Mouse (Mus musculus) neural tube, embryonic 12.5 days (tissue): ENCODE results near the gene Aff1. TPM values are rescaled to one million over a fixed set of nuclear protein-coding genes. Genes with fewer than 3 reads are reported as not detected.

Experiments used
- ATAC-seq: fragments of 200-750 bp; cut with Nextera tagmentation; 2 replicates; pipeline ENCODE4 v1.8.0; 2017; ENCODE audit warnings: low read depth, mild to moderate bottlenecking, moderate TSS enrichment, moderate library complexity; ENCODE audit not compliant: low FRiP score
- H3K27ac ChIP-seq: fragments of 300-500 bp; sonication (generic); 2 replicates; pipeline ENCODE4 v1.5.1; 2016
- H3K27me3 ChIP-seq: fragments of 300-500 bp; sonication (generic); replicated peaks from 2 replicates; pipeline ENCODE4 v1.6.1; 2016; ENCODE audit warnings: mild to moderate bottlenecking
- H3K36me3 ChIP-seq: fragments of 300-500 bp; sonication (generic); 2 replicates; pipeline ENCODE4 v1.6.1; 2016; ENCODE audit warnings: mild to moderate bottlenecking
- H3K4me1 ChIP-seq: fragments of 300-500 bp; sonication (generic); 2 replicates; pipeline ENCODE4 v1.6.1; 2016
- H3K4me2 ChIP-seq: fragments of 300-500 bp; sonication (generic); replicated peaks from 2 replicates; pipeline ENCODE4 v1.6.1; 2016; ENCODE audit warnings: mild to moderate bottlenecking
- H3K4me3 ChIP-seq: fragments of 300-500 bp; sonication (generic); 2 replicates; pipeline ENCODE4 v1.5.1; 2016
- H3K9ac ChIP-seq: fragments of 300-500 bp; sonication (generic); 2 replicates; pipeline ENCODE4 v1.6.1; 2016; ENCODE audit warnings: mild to moderate bottlenecking
- H3K9me3 ChIP-seq: fragments of 300-500 bp; sonication (generic); 2 replicates; pipeline ENCODE4 v1.6.1; 2016; ENCODE audit warnings: mild to moderate bottlenecking
- WGBS: fragments of 180-500 bp; shearing (Covaris S2); methylation state at CpG from one replicate; pipeline ENCODE4 v1.1.7; 2016; 5-methylcytosine and 5-hydroxymethylcytosine counted together
- polyA plus RNA-seq: library from polyadenylated mRNA; unstranded; fragments of >200 nt; fragmentation: Nextera tagmentation; extraction: Ambion mirVana; gene quantifications from 2 replicates; pipeline ENCODE4 v1.2.1, GENCODE M21; 2016

Gene Aff1
- polyA plus RNA-seq, 1 experiment from 2014 or later = 4.6 TPM

DNA sequence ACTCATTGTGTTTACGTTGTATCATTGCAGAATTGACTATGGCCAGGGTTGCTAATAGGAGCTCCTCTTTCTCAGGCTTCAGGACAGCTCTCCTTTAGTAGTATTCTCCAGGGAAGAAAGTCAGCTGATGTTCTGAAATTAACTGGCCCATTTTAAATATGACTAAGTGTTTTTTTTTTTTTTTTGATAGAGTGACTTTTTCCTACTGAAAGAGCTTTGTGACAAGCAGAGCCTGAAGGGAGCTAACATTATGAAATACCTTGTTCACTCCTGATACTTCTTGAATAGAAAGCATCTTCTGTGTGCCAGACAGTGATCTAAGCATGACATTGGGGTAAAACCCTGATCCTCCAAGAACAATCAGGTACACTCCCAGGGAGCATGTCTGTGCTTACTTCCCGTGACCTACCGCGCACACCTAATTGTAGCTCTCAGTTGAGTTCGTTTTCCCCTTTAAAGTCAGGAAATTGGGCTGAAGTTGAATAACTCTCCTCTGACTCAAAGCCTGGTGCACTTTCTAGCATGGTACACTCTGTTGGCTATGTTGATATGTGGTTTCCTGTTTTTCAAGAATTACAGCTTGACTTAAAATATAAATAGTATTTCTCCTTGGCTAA, 5.8 kb downstream of the Aff1 start:
- H3K36me3 ChIP-seq = no peaks in the 10 kb centered on the region

DNA sequence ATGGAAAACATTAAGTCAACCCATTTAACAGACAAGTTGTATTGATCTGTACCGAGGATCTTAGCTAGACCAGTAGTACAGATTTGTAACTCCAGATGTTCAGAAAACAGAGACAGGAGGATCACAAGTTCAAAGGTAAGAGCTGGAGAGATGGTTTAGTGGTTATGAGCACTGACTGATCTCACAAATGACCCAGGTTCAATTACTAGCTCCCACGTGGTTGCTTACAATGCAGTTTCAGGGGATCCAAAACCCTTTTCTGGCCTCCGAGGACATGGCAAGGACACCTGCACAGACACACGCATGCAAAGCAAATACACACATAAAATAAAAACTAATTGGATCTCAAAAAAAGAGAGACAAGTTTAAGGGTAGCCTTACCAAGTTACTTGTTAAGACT, 6.4 kb downstream of the Aff1 start:
- Histone ChIP-seq H3K9ac (no peak overlapping the region), H3K27ac (no peak overlapping the region), H3K4me2 (no peak overlapping the region), H3K27me3 (peaks cover 10% of the 10 kb centered on the region), H3K4me1 (peaks cover 1% of the 10 kb centered on the region), H3K36me3 (no peaks in the 10 kb centered on the region), H3K4me3 (no peak overlapping the region), H3K9me3 (no peaks in the 10 kb centered on the region)
- ATAC-seq = no peak
- WGBS = 82% methylated on average over 4 of the region's 4 CpGs

More for the DNA sequence above, 5.8 kb downstream of the Aff1 start:
- H3K27ac ChIP-seq = no peak overlapping the region
- H3K9ac ChIP-seq = no peak overlapping the region
- WGBS = 83% methylated on average over 5 of the region's 5 CpGs
- peaks cover 16% of the 10 kb centered on the region for H3K27me3 ChIP-seq
- ATAC-seq = no peak
- H3K4me3 ChIP-seq = no peak overlapping the region
- H3K4me1 ChIP-seq = peaks cover 7% of the 10 kb centered on the region
- H3K9me3 ChIP-seq = no peaks in the 10 kb centered on the region
- no peak overlapping the region for H3K4me2 ChIP-seq

GRCm38 (mm10) chr5:103699537-103699936, 7.4 kb downstream of the Aff1 start:
- peaks cover under 1% of the 10 kb centered on the region; the same call in 1 of the 2 replicates for H3K27me3 ChIP-seq
- ATAC-seq = no peak
- H3K4me3 ChIP-seq = no peak overlapping the region
- no peak overlapping the region for H3K27ac ChIP-seq
- H3K4me1 ChIP-seq = no peaks in the 10 kb centered on the region; the same call in 1 of the 2 replicates
- H3K9ac ChIP-seq = no peak overlapping the region
- no peaks in the 10 kb centered on the region for H3K36me3 ChIP-seq
- no peaks in the 10 kb centered on the region for H3K9me3 ChIP-seq
- 53% methylated on average over 4 of the region's 4 CpGs for WGBS
- H3K4me2 ChIP-seq = no peak overlapping the region

DNA sequence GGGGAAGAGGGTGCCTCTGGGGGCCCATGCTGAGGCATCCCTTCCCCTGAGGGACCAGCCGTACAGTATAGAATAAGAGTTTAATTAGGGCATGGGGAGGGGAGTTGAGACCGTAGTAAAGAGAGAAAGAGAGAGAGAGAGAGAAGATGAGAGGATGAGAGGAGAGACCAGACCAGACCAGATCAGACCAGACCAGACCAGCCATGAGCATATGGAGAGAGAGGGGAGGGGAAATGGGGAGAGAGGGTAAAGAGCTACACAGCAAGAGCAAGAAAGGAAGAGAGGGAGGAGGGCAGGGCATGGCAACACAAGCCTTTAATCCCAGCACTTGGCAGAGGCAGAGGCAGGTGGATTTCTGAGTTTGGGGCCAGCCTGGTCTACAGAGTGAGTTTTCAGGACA, 8.5 kb downstream of the Aff1 start:
- 68% methylated on average over 2 of the region's 2 CpGs for WGBS
- H3K4me2 ChIP-seq = no peak overlapping the region
- no peak for ATAC-seq

GRCm38 (mm10) chr5:103701466-103701865, 9.3 kb downstream of the Aff1 start:
- no peak overlapping the region for H3K27ac ChIP-seq
- H3K27me3 ChIP-seq = no peaks in the 10 kb centered on the region
- H3K36me3 ChIP-seq = no peaks in the 10 kb centered on the region
- H3K9ac ChIP-seq = no peak overlapping the region
- H3K9me3 ChIP-seq = no peaks in the 10 kb centered on the region
- no peak for ATAC-seq
- WGBS = 69% methylated on average over 3 of the region's 3 CpGs
- no peak overlapping the region for H3K4me3 ChIP-seq
- no peak overlapping the region for H3K4me2 ChIP-seq
- no peaks in the 10 kb centered on the region; the same call in 1 of the 2 replicates for H3K4me1 ChIP-seq

More for the DNA sequence above, 8.5 kb downstream of the Aff1 start:
- Histone ChIP-seq H3K4me1 (no peaks in the 10 kb centered on the region; the same call in 1 of the 2 replicates), H3K27ac (no peak overlapping the region), H3K4me3 (no peak overlapping the region), H3K36me3 (no peaks in the 10 kb centered on the region), H3K27me3 (no peaks in the 10 kb centered on the region), H3K9ac (no peak overlapping the region), H3K9me3 (no peaks in the 10 kb centered on the region)

GRCm38 (mm10) chr5:103702527-103702926, 10.4 kb downstream of the Aff1 start:
- 83% methylated on average over 6 of the region's 6 CpGs for WGBS
- no peak for ATAC-seq
- no peaks in the 10 kb centered on the region for H3K9me3 ChIP-seq

GRCm38 (mm10) chr5:103705331-103705730, 13.2 kb downstream of the Aff1 start:
- 95% methylated on average over 4 of the region's 4 CpGs for WGBS
- no peak overlapping the region for H3K27ac ChIP-seq
- no peak for ATAC-seq

More at GRCm38 (mm10) chr5:103702527-103702926, 10.4 kb downstream of the Aff1 start:
- Histone ChIP-seq H3K4me3 (no peak overlapping the region), H3K36me3 (no peaks in the 10 kb centered on the region), H3K9ac (no peak overlapping the region), H3K4me2 (no peak overlapping the region), H3K27ac (no peak overlapping the region), H3K27me3 (no peaks in the 10 kb centered on the region), H3K4me1 (no peaks in the 10 kb centered on the region; the same call in 1 of the 2 replicates)

DNA sequence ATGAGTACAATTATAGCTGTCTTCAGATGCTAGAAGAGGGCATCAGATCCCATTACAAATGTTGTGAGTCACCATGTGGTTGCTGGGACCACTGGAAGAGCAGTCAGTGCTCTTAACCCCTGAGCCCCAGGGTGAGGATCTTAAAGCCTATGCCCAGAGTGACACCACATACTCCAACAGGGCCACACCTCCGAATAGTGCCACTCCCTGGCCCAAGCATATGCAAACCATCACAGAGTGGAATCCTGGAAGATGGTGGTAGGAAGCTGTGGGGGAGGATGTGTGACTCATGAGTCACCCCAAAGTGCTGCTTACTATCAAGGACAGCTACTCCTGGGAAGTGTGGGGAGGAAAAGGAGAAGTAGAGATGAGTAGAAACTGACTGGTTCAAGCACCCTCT, 13.7 kb downstream of the Aff1 start:
- Histone ChIP-seq H3K9me3 (no peaks in the 10 kb centered on the region), H3K36me3 (no peaks in the 10 kb centered on the region), H3K4me1 (no peaks in the 10 kb centered on the region), H3K27me3 (no peaks in the 10 kb centered on the region), H3K4me2 (no peak overlapping the region), H3K4me3 (no peak overlapping the region), H3K27ac (no peak overlapping the region), H3K9ac (no peak overlapping the region)
- no peak for ATAC-seq
- WGBS = 91% methylated on average over 1 of the region's 1 CpGs

More at GRCm38 (mm10) chr5:103705331-103705730, 13.2 kb downstream of the Aff1 start:
- H3K36me3 ChIP-seq = no peaks in the 10 kb centered on the region
- no peak overlapping the region for H3K9ac ChIP-seq
- no peaks in the 10 kb centered on the region for H3K27me3 ChIP-seq
- H3K9me3 ChIP-seq = no peaks in the 10 kb centered on the region
- no peak overlapping the region for H3K4me3 ChIP-seq
- H3K4me2 ChIP-seq = no peak overlapping the region
- no peaks in the 10 kb centered on the region for H3K4me1 ChIP-seq

GRCm38 (mm10) chr5:103709044-103709443, 16.9 kb downstream of the Aff1 start:
- 91% methylated on average over 3 of the region's 3 CpGs for WGBS
- no peak overlapping the region for H3K9ac ChIP-seq
- no peak overlapping the region for H3K27ac ChIP-seq
- H3K4me2 ChIP-seq = no peak overlapping the region
- no peaks in the 10 kb centered on the region for H3K9me3 ChIP-seq
- H3K4me1 ChIP-seq = no peaks in the 10 kb centered on the region
- no peaks in the 10 kb centered on the region for H3K36me3 ChIP-seq
- no peaks in the 10 kb centered on the region for H3K27me3 ChIP-seq
- H3K4me3 ChIP-seq = no peak overlapping the region
- no peak for ATAC-seq

GRCm38 (mm10) chr5:103711886-103712285, 19.7 kb downstream of the Aff1 start:
- no peaks in the 10 kb centered on the region for H3K4me1 ChIP-seq
- H3K9ac ChIP-seq = no peak overlapping the region
- no peak overlapping the region for H3K27ac ChIP-seq
- ATAC-seq = no peak
- no peak overlapping the region for H3K4me2 ChIP-seq
- no peaks in the 10 kb centered on the region for H3K27me3 ChIP-seq
- H3K9me3 ChIP-seq = no peaks in the 10 kb centered on the region
- H3K36me3 ChIP-seq = no peaks in the 10 kb centered on the region
- H3K4me3 ChIP-seq = no peak overlapping the region
- WGBS = 86% methylated on average over 2 of the region's 2 CpGs

GRCm38 (mm10) chr5:103713422-103713821, 21.2 kb downstream of the Aff1 start:
- H3K9me3 ChIP-seq = no peaks in the 10 kb centered on the region
- WGBS = 67% methylated on average over 2 of the region's 2 CpGs
- no peak for ATAC-seq

DNA sequence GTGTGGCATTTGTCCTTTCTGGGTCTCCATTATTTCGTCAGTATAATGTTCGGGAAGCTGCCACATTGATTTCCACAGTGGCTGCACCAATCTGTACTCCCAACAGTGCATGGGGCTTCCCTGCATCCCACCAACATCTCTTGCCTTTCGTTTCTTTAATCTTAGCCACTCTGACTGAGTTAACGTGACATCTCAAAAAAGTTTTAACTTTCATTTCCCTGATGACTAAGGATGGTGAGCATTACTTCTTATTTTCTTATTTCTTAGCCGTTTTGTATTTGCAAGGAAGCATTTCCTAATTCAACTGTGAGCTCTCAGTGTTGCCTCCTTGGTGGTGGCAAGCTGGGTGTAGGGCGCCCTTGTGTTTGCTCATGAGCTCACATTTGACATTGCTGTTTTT, 22.8 kb downstream of the Aff1 start:
- H3K4me3 ChIP-seq = no peak overlapping the region
- H3K9ac ChIP-seq = no peak overlapping the region
- H3K27ac ChIP-seq = no peak overlapping the region
- H3K9me3 ChIP-seq = no peaks in the 10 kb centered on the region
- no peak for ATAC-seq
- H3K4me1 ChIP-seq = no peaks in the 10 kb centered on the region
- H3K4me2 ChIP-seq = no peak overlapping the region
- 91% methylated on average over 6 of the region's 6 CpGs for WGBS
- H3K27me3 ChIP-seq = no peaks in the 10 kb centered on the region
- H3K36me3 ChIP-seq = no peaks in the 10 kb centered on the region

More at GRCm38 (mm10) chr5:103713422-103713821, 21.2 kb downstream of the Aff1 start:
- H3K36me3 ChIP-seq = no peaks in the 10 kb centered on the region
- no peak overlapping the region for H3K4me3 ChIP-seq
- no peaks in the 10 kb centered on the region for H3K4me1 ChIP-seq
- H3K27me3 ChIP-seq = no peaks in the 10 kb centered on the region
- H3K9ac ChIP-seq = no peak overlapping the region
- no peak overlapping the region for H3K27ac ChIP-seq
- no peak overlapping the region for H3K4me2 ChIP-seq

DNA sequence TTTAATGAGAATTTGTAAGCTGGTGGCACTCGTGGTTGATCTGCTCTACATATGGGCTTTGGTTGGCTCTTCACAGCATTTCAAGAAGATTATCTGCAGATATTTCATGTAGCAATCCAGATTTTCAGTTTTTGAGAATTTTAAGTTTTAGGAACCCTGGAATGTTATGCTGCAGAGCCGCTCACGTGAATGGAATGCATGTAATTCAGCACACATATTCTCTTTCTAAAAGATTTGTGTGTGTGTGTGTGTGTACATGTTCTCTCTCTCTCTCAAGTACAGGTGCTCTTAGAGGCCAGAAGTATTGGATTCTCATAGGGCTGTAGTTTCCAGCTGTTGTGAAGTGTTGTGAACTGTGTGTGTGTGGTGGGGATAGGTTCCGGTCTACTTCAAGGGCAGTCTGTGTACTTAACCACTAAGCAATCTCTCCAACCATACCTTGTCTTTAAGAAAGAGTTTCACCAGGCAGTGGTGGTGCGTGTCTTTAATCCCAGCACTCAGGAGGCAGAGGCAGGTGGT, 24.7 kb downstream of the Aff1 start:
- WGBS = 92% methylated on average over 5 of the region's 5 CpGs
- Histone ChIP-seq H3K9ac (no peak overlapping the region), H3K27me3 (no peaks in the 10 kb centered on the region), H3K4me2 (no peak overlapping the region), H3K4me1 (no peaks in the 10 kb centered on the region), H3K9me3 (no peaks in the 10 kb centered on the region), H3K27ac (no peak overlapping the region), H3K4me3 (no peak overlapping the region), H3K36me3 (no peaks in the 10 kb centered on the region)
- ATAC-seq = no peak
